Mouse (Mus musculus): Measurements from ENCODE around the gene Ube2c. TPM values are rescaled to one million over a fixed set of nuclear protein-coding genes. Genes with fewer than 3 reads are reported as not detected.

Ube2c gene
- total and polyA plus RNA-seq, 3 experiments, result 177 to 365 (median 257) TPM

DNA sequence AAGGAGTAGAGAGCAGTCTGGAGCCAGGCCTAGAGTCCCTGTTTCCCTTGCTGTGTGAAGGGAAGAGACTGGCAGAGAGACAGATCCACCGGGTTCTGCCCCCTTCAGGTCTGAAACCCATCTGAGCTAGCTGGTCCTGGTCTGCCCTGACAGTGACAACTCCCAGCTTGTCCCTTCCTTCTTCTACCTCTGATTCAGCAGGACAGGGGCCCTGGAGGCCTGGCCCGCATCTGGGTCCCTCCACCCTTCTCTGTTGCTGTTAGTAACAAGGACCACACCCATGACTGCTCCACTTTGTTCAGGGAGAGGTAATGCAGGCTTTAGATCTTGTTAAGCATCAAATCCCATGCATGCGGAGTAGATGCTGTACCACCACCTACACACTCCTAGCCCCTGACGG is 18.7 kb downstream of the Ube2c start:
- no peak overlapping the region for H3K9ac ChIP-seq (ENCODE audit: control insufficient read depth, low read depth, low read length, poor library complexity, severe bottlenecking)
- peaks cover 3 to 9% of the 10 kb centered on the region in 2 experiments; a peak in 3 of 4 replicates for H3K4me1 ChIP-seq (ENCODE audit: control insufficient read depth in 1 of 2, insufficient read depth in 2 of 2, low read length in 2 of 2)
- H3K36me3 ChIP-seq (ENCODE audit: control insufficient read depth in 1 of 2, insufficient read depth in 2 of 2, low read length in 2 of 2), result peaks cover 0 to 5% of the 10 kb centered on the region in 2 experiments; a peak in 1 of 4 replicates
- no peak for DNase-seq (ENCODE audit: low read depth, low spot score)
- no peak for TF ChIP-seq BHLHE40 (IDR thresholded peaks at IDR 0.05; ENCODE audit: borderline replicate concordance, low read depth, low read length)
- TF ChIP-seq POLR2AphosphoS2 (IDR thresholded peaks at IDR 0.05; ENCODE audit: low read length), result no peak
- no peak for TF ChIP-seq ZNF384 (IDR thresholded peaks at IDR 0.05; ENCODE audit: low read depth, low read length)
- no peak for TF ChIP-seq GATA1 (IDR thresholded peaks at IDR 0.05; ENCODE audit: low read depth, low read length)
- TF ChIP-seq EP300 (IDR thresholded peaks at IDR 0.05; ENCODE audit: low read depth in 1 of 2, low read length in 2 of 2), result no peak
- no peak for TF ChIP-seq POLR2A (IDR thresholded peaks at IDR 0.05; ENCODE audit: control insufficient read depth in 1 of 2, insufficient read depth in 1 of 2, low read depth in 1 of 2, low read length in 2 of 2, poor library complexity in 1 of 2)
- no peak for TF ChIP-seq MAZ (IDR thresholded peaks at IDR 0.05; ENCODE audit: low read depth, low read length)
- TF ChIP-seq ZC3H11A (IDR thresholded peaks at IDR 0.05; ENCODE audit: low read depth, low read length), result no peak
- no peak for TF ChIP-seq TCF12 (IDR thresholded peaks at IDR 0.05; ENCODE audit: low read depth, low read length)
- TF ChIP-seq CHD1 (IDR thresholded peaks at IDR 0.05; ENCODE audit: low read depth, low read length), result no peak
- TF ChIP-seq RAD21 (IDR thresholded peaks at IDR 0.05; ENCODE audit: low read depth, low read length), result no peak
- TF ChIP-seq NELFE (IDR thresholded peaks at IDR 0.05; ENCODE audit: low read depth, low read length), result no peak
- TF ChIP-seq ETS1 (IDR thresholded peaks at IDR 0.05; ENCODE audit: low read depth, low read length), result no peak
- no peak overlapping the region for H3K4me3 ChIP-seq (ENCODE audit: control insufficient read depth in 1 of 2, insufficient read depth in 1 of 2, low read depth in 2 of 2, low read length in 2 of 2)
- H3K27ac ChIP-seq (ENCODE audit: control insufficient read depth, low read depth, low read length), result no peak overlapping the region
- H3K79me2 ChIP-seq (ENCODE audit: control insufficient read depth, insufficient read depth, low read length, poor library complexity), result no peaks in the 10 kb centered on the region; the same call in 1 of the 2 replicates
- no peaks in the 10 kb centered on the region for H3K27me3 ChIP-seq (ENCODE audit: control insufficient read depth in 1 of 2, insufficient read depth in 2 of 2, low read length in 2 of 2)
- H3K9me3 ChIP-seq (replicated peaks; ENCODE audit: insufficient read depth, low read length), result no peaks in the 10 kb centered on the region

GRCm38 (mm10) chr2:164790451-164790850 is 20.8 kb downstream of the Ube2c start:
- Histone ChIP-seq H3K9ac (ENCODE audit: control insufficient read depth, low read depth, low read length, poor library complexity, severe bottlenecking) (no peak overlapping the region), H3K9me3 (replicated peaks; ENCODE audit: insufficient read depth, low read length) (no peaks in the 10 kb centered on the region), H3K4me3 (ENCODE audit: control insufficient read depth in 1 of 2, insufficient read depth in 1 of 2, low read depth in 2 of 2, low read length in 2 of 2) (no peak overlapping the region), H3K27me3 (ENCODE audit: control insufficient read depth in 1 of 2, insufficient read depth in 2 of 2, low read length in 2 of 2) (no peaks in the 10 kb centered on the region), H3K27ac (ENCODE audit: control insufficient read depth, low read depth, low read length) (no peak overlapping the region), H3K36me3 (ENCODE audit: control insufficient read depth in 1 of 2, insufficient read depth in 2 of 2, low read length in 2 of 2) (peaks cover 0 to 5% of the 10 kb centered on the region in 2 experiments; a peak in 2 of 4 replicates), H3K4me1 (ENCODE audit: control insufficient read depth in 1 of 2, insufficient read depth in 2 of 2, low read length in 2 of 2) (peaks cover 3 to 9% of the 10 kb centered on the region in 2 experiments; a peak in 3 of 4 replicates), H3K79me2 (ENCODE audit: control insufficient read depth, insufficient read depth, low read length, poor library complexity) (no peaks in the 10 kb centered on the region; the same call in 1 of the 2 replicates)
- no peak for DNase-seq (ENCODE audit: low read depth, low spot score)
- TF ChIP-seq RCOR1 (IDR thresholded peaks at IDR 0.05; ENCODE audit: low read depth, low read length) (no peak), MXI1 (IDR thresholded peaks at IDR 0.05; ENCODE audit: low read depth, low read length) (no peak), CHD1 (IDR thresholded peaks at IDR 0.05; ENCODE audit: low read depth, low read length) (no peak), MAFK (IDR thresholded peaks at IDR 0.05; ENCODE audit: borderline replicate concordance, low read depth, low read length) (no peak)

All from MEL (cell line).